Mouse (Mus musculus) forebrain, embryonic 13.5 days (tissue): ENCODE measurements at regions not wholly inside any gene's neighbourhood (a gene's known extent, or its start where the extent isn't known, plus 50 kb on each side); places are given as distances from the start of the nearest gene placed in this dataset.
A peak's percentile ranks its signal among the peaks of the same experiment; 100 is the strongest.

Experiments used
- ATAC-seq: fragments of 200-750 bp; cut with Nextera tagmentation; 2 replicates; pipeline ENCODE4 v1.8.0; 2017
- H3K27ac ChIP-seq: fragments of 300-500 bp; sonication (generic); 2 replicates; pipeline ENCODE4 v1.5.1; 2015; ENCODE audit warnings: inconsistent platforms, mild to moderate bottlenecking, moderate library complexity
- H3K27me3 ChIP-seq: fragments of 300-500 bp; sonication (generic); 2 replicates; pipeline ENCODE4 v1.6.1; 2015; ENCODE audit warnings: mild to moderate bottlenecking, inconsistent platforms
- H3K36me3 ChIP-seq: fragments of 300-500 bp; sonication (generic); 2 replicates; pipeline ENCODE4 v1.6.1; 2015; ENCODE audit warnings: mild to moderate bottlenecking, inconsistent platforms; ENCODE audit not compliant: poor library complexity, severe bottlenecking
- H3K4me1 ChIP-seq: fragments of 300-500 bp; sonication (generic); 2 replicates; pipeline ENCODE4 v1.6.1; 2015; ENCODE audit warnings: inconsistent platforms
- H3K4me2 ChIP-seq: fragments of 300-500 bp; sonication (generic); 2 replicates; pipeline ENCODE4 v1.6.1; 2015; ENCODE audit warnings: inconsistent platforms, mild to moderate bottlenecking, moderate library complexity
- H3K4me3 ChIP-seq: fragments of 300-500 bp; sonication (generic); 2 replicates; pipeline ENCODE4 v1.5.1; 2015; ENCODE audit warnings: mild to moderate bottlenecking, inconsistent platforms
- H3K9ac ChIP-seq: fragments of 300-500 bp; sonication (generic); 2 replicates; pipeline ENCODE4 v1.6.1; 2015; ENCODE audit warnings: mild to moderate bottlenecking, inconsistent platforms
- H3K9me3 ChIP-seq: fragments of 300-500 bp; sonication (generic); replicated peaks from 2 replicates; pipeline ENCODE4 v1.6.1; 2016; ENCODE audit warnings: inconsistent platforms
- WGBS: fragments of 180-500 bp; shearing (Covaris S2); methylation state at CpG from one replicate; pipeline ENCODE4 v1.1.7; 2015; 5-methylcytosine and 5-hydroxymethylcytosine counted together

DNA sequence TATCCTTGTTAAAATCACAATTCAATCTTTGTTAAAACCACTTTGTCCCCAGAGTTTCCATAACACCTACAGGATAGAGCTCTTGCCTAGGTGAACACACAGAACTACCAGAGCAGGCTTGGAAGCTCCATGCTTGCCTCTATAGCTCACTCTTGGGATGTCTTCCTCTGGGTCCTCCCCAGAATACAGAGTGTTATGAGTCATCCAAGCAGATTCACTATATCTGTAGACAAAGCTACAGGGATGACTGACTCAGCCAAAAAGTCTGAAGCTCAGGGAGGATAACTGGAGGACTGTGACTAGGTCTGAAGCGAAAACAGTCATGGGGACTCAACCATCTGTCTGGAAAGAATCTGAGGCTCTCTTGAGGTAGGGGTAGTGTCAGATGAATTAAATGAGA lies 211.5 kb upstream of the Igfbp3 start:
- no peak for ATAC-seq
- H3K9ac ChIP-seq, result no peak overlapping the region
- no peak overlapping the region for H3K27ac ChIP-seq
- no peak overlapping the region for H3K4me2 ChIP-seq
- no peaks in the 10 kb centered on the region for H3K27me3 ChIP-seq
- WGBS, result 86% methylated on average over 1 of the region's 1 CpGs
- peaks cover 6% of the 10 kb centered on the region for H3K4me1 ChIP-seq
- H3K9me3 ChIP-seq, result no peaks in the 10 kb centered on the region
- no peak overlapping the region for H3K4me3 ChIP-seq
- no peaks in the 10 kb centered on the region for H3K36me3 ChIP-seq

- no peaks in the 10 kb centered on the region for H3K9me3 ChIP-seq
- 79% methylated on average over 5 of the region's 5 CpGs for WGBS
Measured at GRCm38 (mm10) chr11:7424082-7424471, 210.4 kb upstream of the Igfbp3 start.

DNA sequence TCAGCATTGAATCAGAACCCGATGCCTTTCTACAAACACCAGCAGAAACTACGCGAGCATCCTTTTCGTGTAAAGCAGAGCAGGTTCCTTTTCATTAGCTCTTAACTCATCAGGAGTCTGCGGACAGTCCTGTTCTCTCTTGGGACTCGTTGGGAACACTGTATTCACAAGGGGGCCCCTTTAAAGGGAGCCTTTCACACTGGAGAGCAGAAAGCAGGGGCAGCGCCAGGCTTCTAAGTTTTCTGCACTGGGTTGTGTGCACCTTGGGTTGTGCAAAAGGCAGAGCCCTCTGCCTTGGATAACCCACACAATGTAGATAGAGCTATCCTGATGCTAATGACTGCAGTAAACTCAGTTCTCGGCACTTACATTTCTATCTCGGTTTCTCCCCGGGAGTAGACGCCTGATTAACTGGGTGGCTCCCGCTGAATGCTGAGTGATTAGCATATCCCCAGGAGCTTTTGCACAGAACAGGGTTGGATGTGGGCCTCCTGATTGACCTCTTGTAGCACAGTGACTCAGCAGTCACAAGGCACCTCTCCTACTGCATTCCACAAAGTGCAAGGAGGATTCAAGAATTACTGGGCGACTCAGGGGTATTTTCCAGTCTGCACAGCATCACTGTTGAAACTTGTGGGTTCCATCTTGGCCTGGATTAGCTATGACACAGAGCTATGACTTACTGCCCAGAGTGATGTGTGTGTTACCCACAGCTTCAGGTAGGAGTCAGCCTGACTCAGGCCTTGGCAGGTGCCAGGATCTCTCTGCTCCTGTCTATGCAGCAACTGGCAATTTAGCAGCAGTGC lies 209.8 kb upstream of the Igfbp3 start:
- no peak overlapping the region for H3K4me3 ChIP-seq
- peak overlapping the region; percentile 40 for H3K4me2 ChIP-seq
- WGBS, result 3% methylated on average over 13 of the region's 13 CpGs

More at GRCm38 (mm10) chr11:7424082-7424471, 210.4 kb upstream of the Igfbp3 start:
- no peaks in the 10 kb centered on the region for H3K36me3 ChIP-seq
- H3K4me3 ChIP-seq, result no peak overlapping the region
- H3K9ac ChIP-seq, result no peak overlapping the region
- H3K27me3 ChIP-seq, result no peaks in the 10 kb centered on the region
- no peak for ATAC-seq
- peaks cover 6% of the 10 kb centered on the region for H3K4me1 ChIP-seq
- no peak overlapping the region for H3K4me2 ChIP-seq
- no peak overlapping the region for H3K27ac ChIP-seq

DNA sequence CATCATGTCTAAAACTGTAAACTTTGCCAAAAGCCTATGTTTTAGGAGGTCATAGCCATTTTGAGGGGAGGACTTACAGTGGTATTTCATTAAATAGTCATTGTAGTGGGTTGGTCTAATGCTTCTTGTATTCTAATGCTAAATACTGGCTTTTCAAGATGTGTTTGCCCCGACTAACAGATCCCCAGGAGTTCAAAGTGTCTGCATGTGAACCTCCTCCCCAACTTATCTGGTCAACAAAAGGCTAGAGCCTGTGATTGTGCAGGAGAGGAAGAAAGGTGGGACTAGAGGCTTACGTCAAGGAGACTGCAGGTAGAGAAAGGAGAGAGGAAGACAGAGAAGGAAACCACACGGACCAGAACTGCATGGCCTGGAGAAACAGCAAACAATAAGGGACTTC lies 198.9 kb upstream of the Igfbp3 start:
- no peaks in the 10 kb centered on the region for H3K9me3 ChIP-seq

More for the DNA sequence above, 209.8 kb upstream of the Igfbp3 start:
- peak; percentile 82 for ATAC-seq
- Histone ChIP-seq H3K9ac (no peak overlapping the region), H3K27ac (no peak overlapping the region), H3K36me3 (no peaks in the 10 kb centered on the region), H3K9me3 (no peaks in the 10 kb centered on the region), H3K4me1 (peaks cover 6% of the 10 kb centered on the region), H3K27me3 (no peaks in the 10 kb centered on the region)

DNA sequence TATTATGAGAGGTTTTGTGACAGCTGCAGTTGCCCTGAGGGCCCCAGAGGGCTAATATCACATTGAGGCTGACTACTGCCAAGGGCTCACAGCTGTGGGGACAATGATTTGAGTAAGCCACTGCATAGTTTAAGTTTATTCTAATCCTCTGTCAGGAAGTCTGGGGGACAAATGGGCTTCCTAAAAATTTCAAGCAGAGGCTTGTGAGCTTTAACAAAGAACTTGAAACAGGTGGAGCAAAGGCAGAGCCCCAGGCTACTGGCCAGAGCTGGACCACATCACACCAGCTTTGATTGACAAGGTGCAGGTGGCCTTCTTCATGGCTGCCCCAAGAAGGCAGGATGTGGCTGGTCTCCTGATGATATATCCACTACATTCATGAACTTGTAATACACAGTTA lies 195.3 kb upstream of the Igfbp3 start:
- ATAC-seq, result no peak
- Histone ChIP-seq H3K4me3 (no peak overlapping the region), H3K4me1 (no peaks in the 10 kb centered on the region), H3K9me3 (no peaks in the 10 kb centered on the region), H3K4me2 (no peak overlapping the region), H3K36me3 (no peaks in the 10 kb centered on the region), H3K27ac (no peak overlapping the region), H3K9ac (no peak overlapping the region), H3K27me3 (no peaks in the 10 kb centered on the region)

More for the DNA sequence above, 198.9 kb upstream of the Igfbp3 start:
- Histone ChIP-seq H3K9ac (no peak overlapping the region), H3K27ac (no peak overlapping the region), H3K4me3 (no peak overlapping the region), H3K36me3 (no peaks in the 10 kb centered on the region), H3K4me2 (no peak overlapping the region), H3K27me3 (no peaks in the 10 kb centered on the region), H3K4me1 (no peaks in the 10 kb centered on the region)
- WGBS, result 76% methylated on average over 3 of the region's 3 CpGs
- no peak for ATAC-seq

GRCm38 (mm10) chr11:7404666-7405065 lies 190.9 kb upstream of the Igfbp3 start:
- no peaks in the 10 kb centered on the region for H3K4me1 ChIP-seq
- H3K4me2 ChIP-seq, result no peak overlapping the region
- no peak overlapping the region for H3K4me3 ChIP-seq
- no peaks in the 10 kb centered on the region for H3K27me3 ChIP-seq
- no peak for ATAC-seq
- H3K27ac ChIP-seq, result no peak overlapping the region
- H3K36me3 ChIP-seq, result no peaks in the 10 kb centered on the region
- WGBS, result 70% methylated on average over 4 of the region's 4 CpGs
- no peaks in the 10 kb centered on the region for H3K9me3 ChIP-seq
- no peak overlapping the region for H3K9ac ChIP-seq

GRCm38 (mm10) chr11:7371835-7372234 lies 158.1 kb upstream of the Igfbp3 start:
- H3K4me3 ChIP-seq, result no peak overlapping the region
- no peaks in the 10 kb centered on the region for H3K27me3 ChIP-seq
- ATAC-seq, result no peak
- WGBS, result 86% methylated on average over 1 of the region's 1 CpGs
- H3K4me1 ChIP-seq, result no peaks in the 10 kb centered on the region
- no peak overlapping the region for H3K9ac ChIP-seq
- no peaks in the 10 kb centered on the region for H3K36me3 ChIP-seq
- H3K4me2 ChIP-seq, result no peak overlapping the region
- no peak overlapping the region for H3K27ac ChIP-seq
- no peaks in the 10 kb centered on the region for H3K9me3 ChIP-seq

DNA sequence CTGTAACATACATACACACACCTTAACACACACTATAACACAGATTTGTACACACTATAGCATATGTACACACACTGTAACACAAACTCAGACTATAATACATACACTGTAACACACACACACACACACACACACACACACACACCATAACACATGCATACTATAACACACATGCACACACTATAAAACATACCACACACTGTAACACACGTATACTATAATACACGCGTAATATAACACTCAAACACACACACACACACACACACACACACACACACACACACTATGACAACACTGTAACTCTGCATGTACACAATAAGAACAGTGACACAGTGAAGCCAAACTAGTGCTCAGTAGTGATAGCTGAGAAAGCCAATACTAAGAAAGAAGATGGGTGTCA lies 147.7 kb upstream of the Igfbp3 start:
- Histone ChIP-seq H3K4me1 (no peaks in the 10 kb centered on the region), H3K9ac (no peak overlapping the region), H3K27ac (no peak overlapping the region), H3K27me3 (no peaks in the 10 kb centered on the region), H3K4me2 (no peak overlapping the region), H3K4me3 (no peak overlapping the region), H3K9me3 (no peaks in the 10 kb centered on the region), H3K36me3 (no peaks in the 10 kb centered on the region)
- 97% methylated on average over 3 of the region's 3 CpGs for WGBS
- ATAC-seq, result no peak

DNA sequence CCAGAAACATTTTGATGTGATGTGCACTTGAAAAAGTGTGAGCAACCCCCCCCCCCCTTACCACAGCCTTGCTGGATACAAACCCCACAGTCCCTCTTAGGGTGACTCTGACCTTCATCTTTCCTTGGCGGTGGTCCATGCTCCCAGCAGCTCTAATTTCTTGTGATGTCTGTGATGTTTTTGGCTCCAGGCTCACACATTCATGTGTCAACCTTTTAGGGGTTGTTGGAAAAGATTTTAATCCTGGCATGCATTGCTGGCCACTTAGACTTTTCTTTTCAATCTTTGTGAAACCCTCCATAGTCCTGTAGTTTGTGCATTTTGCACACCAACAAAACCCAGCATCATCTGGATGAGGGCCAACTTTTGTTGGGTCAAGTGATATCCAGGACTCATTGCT lies 134.9 kb upstream of the Igfbp3 start:
- no peaks in the 10 kb centered on the region for H3K36me3 ChIP-seq
- H3K4me2 ChIP-seq, result no peak overlapping the region
- no peak overlapping the region for H3K4me3 ChIP-seq
- H3K9ac ChIP-seq, result no peak overlapping the region
- 85% methylated on average over 1 of the region's 1 CpGs for WGBS
- no peaks in the 10 kb centered on the region for H3K9me3 ChIP-seq
- H3K27ac ChIP-seq, result no peak overlapping the region
- no peak for ATAC-seq
- no peaks in the 10 kb centered on the region for H3K4me1 ChIP-seq
- H3K27me3 ChIP-seq, result no peaks in the 10 kb centered on the region

GRCm38 (mm10) chr11:7337826-7338225 lies 124.1 kb upstream of the Igfbp3 start:
- Histone ChIP-seq H3K27me3 (no peaks in the 10 kb centered on the region), H3K27ac (no peak overlapping the region), H3K4me3 (no peak overlapping the region), H3K9ac (no peak overlapping the region), H3K9me3 (peaks cover 10% of the 10 kb centered on the region), H3K4me2 (no peak overlapping the region), H3K4me1 (no peaks in the 10 kb centered on the region), H3K36me3 (no peaks in the 10 kb centered on the region)
- no peak for ATAC-seq

- H3K27me3 ChIP-seq, result no peaks in the 10 kb centered on the region
- H3K4me2 ChIP-seq, result no peak overlapping the region
- no peak overlapping the region for H3K27ac ChIP-seq
- no peaks in the 10 kb centered on the region for H3K9me3 ChIP-seq
- no peak overlapping the region for H3K9ac ChIP-seq
- WGBS, result 85% methylated on average over 3 of the region's 3 CpGs
- no peaks in the 10 kb centered on the region for H3K36me3 ChIP-seq
- no peak overlapping the region for H3K4me3 ChIP-seq
- no peaks in the 10 kb centered on the region for H3K4me1 ChIP-seq
- ATAC-seq, result no peak
Measured at GRCm38 (mm10) chr11:7317409-7317970, 103.8 kb upstream of the Igfbp3 start.

DNA sequence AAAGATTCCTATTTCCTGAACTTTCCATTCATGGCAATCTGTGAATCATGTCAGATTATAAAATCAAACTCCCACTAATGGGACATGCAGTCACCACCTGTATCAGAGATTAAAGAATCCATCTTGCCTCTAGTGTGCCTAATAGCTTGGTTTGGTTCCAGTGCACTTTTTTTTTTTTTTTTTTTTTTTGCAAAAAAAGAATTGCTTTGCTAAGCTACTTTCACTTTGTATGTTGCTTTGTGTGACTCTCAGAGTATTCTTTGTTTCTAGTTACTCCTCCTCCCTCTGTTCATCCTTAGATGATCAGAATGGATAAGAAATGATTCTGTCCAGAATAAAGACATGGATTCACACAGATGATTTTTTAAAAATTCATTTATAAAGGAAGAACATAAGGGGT lies 82.5 kb upstream of the Igfbp3 start:
- H3K36me3 ChIP-seq, result no peaks in the 10 kb centered on the region
- no peaks in the 10 kb centered on the region for H3K27me3 ChIP-seq
- no peak overlapping the region for H3K4me3 ChIP-seq
- no peaks in the 10 kb centered on the region for H3K4me1 ChIP-seq
- H3K9ac ChIP-seq, result no peak overlapping the region
- no peak for ATAC-seq
- H3K27ac ChIP-seq, result no peak overlapping the region
- no peak overlapping the region for H3K4me2 ChIP-seq
- H3K9me3 ChIP-seq, result no peaks in the 10 kb centered on the region
